Mouse (Mus musculus): ENCODE measurements around the gene Cxcr6. TPM values are rescaled to one million over a fixed set of nuclear protein-coding genes. Genes with fewer than 3 reads are reported as not detected.

Cxcr6 gene
- polyA plus RNA-seq, 1 experiment from 2014 or later = 0.17 TPM

GRCm38 (mm10) chr9:123814821-123815220 lies 8.5 kb downstream of the Cxcr6 start:
- Histone ChIP-seq H3K4me2 (ENCODE audit: low read length) (no peak overlapping the region), H3K9ac (ENCODE audit: low read depth, low read length) (no peak overlapping the region), H3K9me3 (replicated peaks; ENCODE audit: low read length) (no peaks in the 10 kb centered on the region), H3K36me3 (ENCODE audit: insufficient read depth, low read length) (peaks cover 52% of the 10 kb centered on the region), H3K4me1 (replicated peaks; ENCODE audit: insufficient read depth, low read length) (no peaks in the 10 kb centered on the region), H3K27me3 (ENCODE audit: insufficient read depth, low read length) (no peaks in the 10 kb centered on the region), H3K27ac (no peak overlapping the region), H3K4me3 (replicated peaks; ENCODE audit: low read depth, low read length) (no peak overlapping the region)
- DNase-seq (ENCODE audit: low spot score) (no peak), ATAC-seq (replicated peaks; ENCODE audit: low FRiP score, low read depth) (no peak)
- WGBS = 84% methylated on average over 4 of the region's 4 CpGs
- TF ChIP-seq CTCF (IDR thresholded peaks at IDR 0.05; ENCODE audit: low read depth) = no peak

GRCm38 (mm10) chr9:123815444-123815843 lies 9.2 kb downstream of the Cxcr6 start:
- no peaks in the 10 kb centered on the region for H3K27me3 ChIP-seq (ENCODE audit: insufficient read depth, low read length)
- H3K27ac ChIP-seq = no peak overlapping the region
- 88% methylated on average over 3 of the region's 3 CpGs for WGBS
- ATAC-seq (replicated peaks; ENCODE audit: low FRiP score, low read depth) (no peak), DNase-seq (ENCODE audit: low spot score) (no peak)
- H3K4me1 ChIP-seq (replicated peaks; ENCODE audit: insufficient read depth, low read length) = no peaks in the 10 kb centered on the region
- no peak for TF ChIP-seq CTCF (IDR thresholded peaks at IDR 0.05; ENCODE audit: low read depth)
- H3K9me3 ChIP-seq (replicated peaks; ENCODE audit: low read length) = no peaks in the 10 kb centered on the region
- no peak overlapping the region for H3K4me2 ChIP-seq (ENCODE audit: low read length)
- no peak overlapping the region for H3K4me3 ChIP-seq (replicated peaks; ENCODE audit: low read depth, low read length)
- no peak overlapping the region for H3K9ac ChIP-seq (ENCODE audit: low read depth, low read length)
- peaks cover 49% of the 10 kb centered on the region for H3K36me3 ChIP-seq (ENCODE audit: insufficient read depth, low read length)

- Histone ChIP-seq H3K4me2 (ENCODE audit: low read length) (no peak overlapping the region), H3K9me3 (replicated peaks; ENCODE audit: low read length) (no peaks in the 10 kb centered on the region), H3K4me1 (replicated peaks; ENCODE audit: insufficient read depth, low read length) (no peaks in the 10 kb centered on the region), H3K36me3 (ENCODE audit: insufficient read depth, low read length) (peaks cover 49% of the 10 kb centered on the region), H3K4me3 (replicated peaks; ENCODE audit: low read depth, low read length) (no peak overlapping the region), H3K27me3 (ENCODE audit: insufficient read depth, low read length) (no peaks in the 10 kb centered on the region), H3K9ac (ENCODE audit: low read depth, low read length) (no peak overlapping the region), H3K27ac (no peak overlapping the region)
- TF ChIP-seq CTCF (IDR thresholded peaks at IDR 0.05; ENCODE audit: low read depth) = no peak
- ATAC-seq (replicated peaks; ENCODE audit: low FRiP score, low read depth) = no peak
- no peak for DNase-seq (ENCODE audit: low spot score)
- WGBS = 94% methylated on average over 1 of the region's 1 CpGs
These were observed 9.7 kb downstream of the Cxcr6 start for GRCm38 (mm10) chr9:123815996-123816395.

- ATAC-seq (replicated peaks; ENCODE audit: low FRiP score, low read depth) (no peak), DNase-seq (ENCODE audit: low spot score) (no peak)
- Histone ChIP-seq H3K4me2 (ENCODE audit: low read length) (no peak overlapping the region), H3K9me3 (replicated peaks; ENCODE audit: low read length) (no peaks in the 10 kb centered on the region), H3K36me3 (ENCODE audit: insufficient read depth, low read length) (peaks cover 60% of the 10 kb centered on the region), H3K27me3 (ENCODE audit: insufficient read depth, low read length) (no peaks in the 10 kb centered on the region), H3K27ac (no peak overlapping the region), H3K4me1 (replicated peaks; ENCODE audit: insufficient read depth, low read length) (no peaks in the 10 kb centered on the region), H3K9ac (ENCODE audit: low read depth, low read length) (no peak overlapping the region), H3K4me3 (replicated peaks; ENCODE audit: low read depth, low read length) (no peak overlapping the region)
- TF ChIP-seq CTCF (IDR thresholded peaks at IDR 0.05; ENCODE audit: low read depth) = no peak
- WGBS = 85% methylated on average over 2 of the region's 2 CpGs
These were observed 12.3 kb downstream of the Cxcr6 start for GRCm38 (mm10) chr9:123818601-123819000.

- no peak overlapping the region for H3K4me3 ChIP-seq (replicated peaks; ENCODE audit: low read depth, low read length)
- no peak overlapping the region for H3K27ac ChIP-seq
- no peak overlapping the region for H3K9ac ChIP-seq (ENCODE audit: low read depth, low read length)
- peaks cover 86% of the 10 kb centered on the region for H3K36me3 ChIP-seq (ENCODE audit: insufficient read depth, low read length)
- 84% methylated on average over 3 of the region's 3 CpGs for WGBS
- no peaks in the 10 kb centered on the region for H3K9me3 ChIP-seq (replicated peaks; ENCODE audit: low read length)
- H3K27me3 ChIP-seq (ENCODE audit: insufficient read depth, low read length) = no peaks in the 10 kb centered on the region
- ATAC-seq (replicated peaks; ENCODE audit: low FRiP score, low read depth) (no peak), DNase-seq (ENCODE audit: low spot score) (no peak)
- no peak overlapping the region for H3K4me2 ChIP-seq (ENCODE audit: low read length)
- no peak for TF ChIP-seq CTCF (IDR thresholded peaks at IDR 0.05; ENCODE audit: low read depth)
- H3K4me1 ChIP-seq (replicated peaks; ENCODE audit: insufficient read depth, low read length) = no peaks in the 10 kb centered on the region
These were observed 20.4 kb downstream of the Cxcr6 start for GRCm38 (mm10) chr9:123826631-123827030.

- H3K27me3 ChIP-seq (ENCODE audit: insufficient read depth, low read length) = no peaks in the 10 kb centered on the region
- no peak overlapping the region for H3K9ac ChIP-seq (ENCODE audit: low read depth, low read length)
- no peaks in the 10 kb centered on the region for H3K9me3 ChIP-seq (replicated peaks; ENCODE audit: low read length)
- 92% methylated on average over 4 of the region's 4 CpGs for WGBS
- H3K27ac ChIP-seq = no peak overlapping the region
- H3K36me3 ChIP-seq (ENCODE audit: insufficient read depth, low read length) = peaks cover 67% of the 10 kb centered on the region
- DNase-seq (ENCODE audit: low spot score) (no peak), ATAC-seq (replicated peaks; ENCODE audit: low FRiP score, low read depth) (no peak)
- no peak overlapping the region for H3K4me3 ChIP-seq (replicated peaks; ENCODE audit: low read depth, low read length)
- no peak overlapping the region for H3K4me2 ChIP-seq (ENCODE audit: low read length)
- H3K4me1 ChIP-seq (replicated peaks; ENCODE audit: insufficient read depth, low read length) = no peaks in the 10 kb centered on the region
- no peak for TF ChIP-seq CTCF (IDR thresholded peaks at IDR 0.05; ENCODE audit: low read depth)
These were observed 22.6 kb downstream of the Cxcr6 start for GRCm38 (mm10) chr9:123828916-123829315.

GRCm38 (mm10) chr9:123835851-123836250 lies 29.6 kb downstream of the Cxcr6 start:
- H3K27me3 ChIP-seq (ENCODE audit: insufficient read depth, low read length) = no peaks in the 10 kb centered on the region
- no peak for TF ChIP-seq CTCF (IDR thresholded peaks at IDR 0.05; ENCODE audit: low read depth)
- no peak overlapping the region for H3K27ac ChIP-seq
- H3K36me3 ChIP-seq (ENCODE audit: insufficient read depth, low read length) = peaks cover 38% of the 10 kb centered on the region; the same call in 1 of the 2 replicates
- ATAC-seq (replicated peaks; ENCODE audit: low FRiP score, low read depth) = no peak
- H3K9ac ChIP-seq (ENCODE audit: low read depth, low read length) = no peak overlapping the region
- WGBS = 94% methylated on average over 3 of the region's 3 CpGs
- H3K9me3 ChIP-seq (replicated peaks; ENCODE audit: low read length) = no peaks in the 10 kb centered on the region
- no peaks in the 10 kb centered on the region for H3K4me1 ChIP-seq (replicated peaks; ENCODE audit: insufficient read depth, low read length)
- H3K4me3 ChIP-seq (replicated peaks; ENCODE audit: low read depth, low read length) = no peak overlapping the region
- no peak overlapping the region for H3K4me2 ChIP-seq (ENCODE audit: low read length)
- DNase-seq (ENCODE audit: low spot score) = no peak
